27 mouse cellular contexts compared by ENCODE assay signal in the genomic region with DNA sequence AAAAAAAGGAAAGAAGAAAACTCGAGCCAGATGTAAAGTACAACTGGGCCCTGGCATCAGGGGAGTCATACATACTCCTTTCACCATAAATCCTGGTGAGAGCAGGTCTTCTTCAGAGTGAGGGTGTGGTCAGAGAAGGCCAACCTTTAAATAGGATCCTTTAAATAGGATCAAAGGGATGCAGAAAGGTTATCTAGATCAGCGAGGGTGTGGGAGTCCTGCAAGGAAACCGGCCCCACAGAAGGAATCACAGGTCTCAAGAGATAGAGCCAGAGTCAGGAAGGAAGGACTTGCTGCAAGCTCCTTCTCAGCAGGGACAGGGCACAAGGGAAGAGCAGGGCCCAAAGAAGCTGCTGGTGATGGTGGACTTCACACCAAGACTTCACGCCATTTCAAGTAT. TPM values are rescaled to one million over a fixed set of nuclear protein-coding genes. Genes with fewer than 3 reads are reported as not detected.
"Had no signal": no experiment of that assay in that cellular context is flagged by ENCODE, and none has a peak within 500 bp of the region (broad histone marks: within the 10 kb centered on the region; RNA-seq: fewer than 3 reads in every experiment).

No protein-coding gene starts in this region.

- H3K4me1 ChIP-seq: embryonic facial prominence, embryonic 12.5 days; forebrain, embryonic 12.5 days; forebrain, embryonic 15.5 days had no signal

- DNase-seq: cerebellum, adult 9-10 months; cerebellum, adult 9-11 months; cerebellum, postnatal 10 days; cerebellum, postnatal 14 days; cerebellum, postnatal 25 days; cerebellum, postnatal 36 days; embryo, embryonic 11 days; forebrain, postnatal 0 days; gastrocnemius, adult 2 months; gastrocnemius, postnatal 10 days; gastrocnemius, postnatal 14 days; gastrocnemius, postnatal 25 days; gastrocnemius, postnatal 36 days; heart, adult 11 months; heart, adult 18-20 months; heart, adult 2 months had no signal

- H3K9ac ChIP-seq: embryonic facial prominence, embryonic 12.5 days; embryonic facial prominence, embryonic 13.5 days; embryonic facial prominence, embryonic 15.5 days; forebrain, embryonic 12.5 days; forebrain, embryonic 13.5 days; forebrain, embryonic 15.5 days; forebrain, postnatal 0 days had no signal

- H3K27ac ChIP-seq: embryonic facial prominence, embryonic 10.5 days; embryonic facial prominence, embryonic 12.5 days; embryonic facial prominence, embryonic 13.5 days; embryonic facial prominence, embryonic 15.5 days; forebrain, embryonic 10.5 days; forebrain, embryonic 12.5 days; forebrain, embryonic 13.5 days; forebrain, embryonic 15.5 days; gastrocnemius, adult 2 months; heart, adult 2 months had no signal

- H3K27me3 ChIP-seq: embryonic facial prominence, embryonic 12.5 days; embryonic facial prominence, embryonic 13.5 days; embryonic facial prominence, embryonic 15.5 days; forebrain, embryonic 12.5 days; forebrain, embryonic 13.5 days; forebrain, embryonic 15.5 days had no signal

- H3K4me3 ChIP-seq: embryonic facial prominence, embryonic 10.5 days; embryonic facial prominence, embryonic 12.5 days; embryonic facial prominence, embryonic 13.5 days; embryonic facial prominence, embryonic 15.5 days; erythroblast, embryonic 14.5 days; forebrain, embryonic 10.5 days; forebrain, embryonic 12.5 days; forebrain, embryonic 13.5 days; forebrain, embryonic 15.5 days; gastrocnemius, adult 2 months; heart, adult 2 months had no signal

- H3K9me3 ChIP-seq: embryonic facial prominence, embryonic 10.5 days; embryonic facial prominence, embryonic 12.5 days; embryonic facial prominence, embryonic 13.5 days; embryonic facial prominence, embryonic 15.5 days; forebrain, embryonic 10.5 days; forebrain, embryonic 12.5 days; forebrain, embryonic 13.5 days; forebrain, embryonic 15.5 days had no signal

- ATAC-seq: forebrain, embryonic 13.5 days; forebrain, embryonic 14.5 days; forebrain, embryonic 15.5 days; forebrain, embryonic 16.5 days; forebrain, postnatal 0 days had no signal

RNA-seq across cellular contexts. Expression of a gene that starts 46.2 kb away (rescaled TPM):
- polyA plus RNA-seq: erythroblast, embryonic 14.5 days had no signal
